Mouse (Mus musculus) MEL (cell line): ENCODE data around the gene Irf2bp2. TPM values are rescaled to one million over a fixed set of nuclear protein-coding genes. Genes with fewer than 3 reads are reported as not detected.

Experiments
- DNase-seq: peaks from one replicate; pipeline ENCODE4 v3.0.0; 2011; ENCODE audit warnings: low read depth, low spot score
- H3K27ac ChIP-seq: 2 replicates; pipeline ENCODE4 v1.5.1; 2012; ENCODE audit warnings: low read depth, mild to moderate bottlenecking, control low read depth, low read length, moderate library complexity; ENCODE audit not compliant: control insufficient read depth
- H3K27me3 ChIP-seq, 2 experiments: fragments of 150-350 bp in 1 of 2; sonication (generic) in 1 of 2; 2 replicates each; pipeline ENCODE4 v1.6.1; 2012; ENCODE audit warnings: low read length in 2 of 2, mild to moderate bottlenecking in 2 of 2, improper control_type of control experiment in 1 of 2, moderate library complexity in 1 of 2; ENCODE audit not compliant: insufficient read depth in 2 of 2, control insufficient read depth in 1 of 2
- H3K36me3 ChIP-seq, 2 experiments: 2 replicates each; pipeline ENCODE4 v1.6.1; 2012 to 2014; ENCODE audit warnings: low read length in 2 of 2, improper control_type of control experiment in 1 of 2, inconsistent platforms in 1 of 2, mild to moderate bottlenecking in 1 of 2; ENCODE audit not compliant: insufficient read depth in 2 of 2, control insufficient read depth in 1 of 2
- H3K4me1 ChIP-seq, 2 experiments: fragments of 150-350 bp in 1 of 2; sonication (generic) in 1 of 2; 2 replicates each; pipeline ENCODE4 v1.6.1; 2012; ENCODE audit warnings: low read length in 2 of 2, improper control_type of control experiment in 1 of 2, mild to moderate bottlenecking in 1 of 2; ENCODE audit not compliant: insufficient read depth in 2 of 2, control insufficient read depth in 1 of 2
- H3K4me3 ChIP-seq, 2 experiments: fragments of 150-350 bp in 1 of 2; sonication (generic) in 1 of 2; 2 replicates each; pipeline ENCODE4 v1.5.1; 2012; ENCODE audit warnings: low read depth in 2 of 2, low read length in 2 of 2, mild to moderate bottlenecking in 2 of 2, moderate library complexity in 2 of 2, control low read depth in 1 of 2, improper control_type of control experiment in 1 of 2; ENCODE audit not compliant: control insufficient read depth in 1 of 2, insufficient read depth in 1 of 2
- H3K79me2 ChIP-seq: 2 replicates; pipeline ENCODE4 v1.6.1; 2012; ENCODE audit warnings: mild to moderate bottlenecking, low read length, moderate library complexity; ENCODE audit not compliant: control insufficient read depth, poor library complexity, insufficient read depth
- H3K9ac ChIP-seq: 2 replicates; pipeline ENCODE4 v1.6.1; 2012; ENCODE audit warnings: low read depth, mild to moderate bottlenecking, control low read depth, low read length, moderate library complexity; ENCODE audit not compliant: control insufficient read depth, poor library complexity, severe bottlenecking
- H3K9me3 ChIP-seq: fragments of 150-350 bp; sonication (generic); replicated peaks from 2 replicates; pipeline ENCODE4 v1.6.1; 2012; ENCODE audit warnings: mild to moderate bottlenecking, low read length, improper control_type of control experiment, moderate library complexity; ENCODE audit not compliant: insufficient read depth
- BHLHE40 ChIP-seq: IDR thresholded peaks from 2 replicates; pipeline ENCODE4 v1.6.1; 2012; ENCODE audit warnings: low read depth, mild to moderate bottlenecking, inconsistent platforms, low read length, improper control_type of control experiment, borderline replicate concordance
- CHD2 ChIP-seq: IDR thresholded peaks from 2 replicates; pipeline ENCODE4 v1.6.1; 2011; ENCODE audit warnings: low read length, improper control_type of control experiment
- ELF1 ChIP-seq: IDR thresholded peaks from 2 replicates; pipeline ENCODE4 v1.6.1; 2014; ENCODE audit warnings: low read depth, mild to moderate bottlenecking, inconsistent platforms, low read length, improper control_type of control experiment, moderate library complexity
- EP300 ChIP-seq, 2 experiments: IDR thresholded peaks; 2 replicates each; pipeline ENCODE4 v1.6.1; 2011; ENCODE audit warnings: improper control_type of control experiment in 2 of 2, low read length in 2 of 2, low read depth in 1 of 2, mild to moderate bottlenecking in 1 of 2
- JUND ChIP-seq: IDR thresholded peaks from 2 replicates; pipeline ENCODE4 v1.6.1; 2011; ENCODE audit warnings: low read depth, mild to moderate bottlenecking, improper control_type of control experiment, low read length
- MEF2A ChIP-seq: IDR thresholded peaks from 2 replicates; pipeline ENCODE4 v1.6.1; 2014; ENCODE audit warnings: low read depth, mild to moderate bottlenecking, inconsistent platforms, low read length, improper control_type of control experiment; ENCODE audit not compliant: poor library complexity, insufficient replicate concordance, severe bottlenecking; ENCODE audit errors: extremely low read depth
- MYB ChIP-seq: IDR thresholded peaks from 2 replicates; pipeline ENCODE4 v1.6.1; 2011; ENCODE audit warnings: mild to moderate bottlenecking, low read depth, low read length, improper control_type of control experiment
- MYC ChIP-seq: IDR thresholded peaks from 2 replicates; pipeline ENCODE4 v1.6.1; 2011; ENCODE audit warnings: low read depth, mild to moderate bottlenecking, low read length, improper control_type of control experiment, moderate library complexity
- NELFE ChIP-seq: IDR thresholded peaks from 2 replicates; pipeline ENCODE4 v1.6.1; 2011; ENCODE audit warnings: low read depth, low read length, improper control_type of control experiment
- NRF1 ChIP-seq: IDR thresholded peaks from 2 replicates; pipeline ENCODE4 v1.6.1; 2014; ENCODE audit warnings: low read depth, mild to moderate bottlenecking, inconsistent platforms, low read length, improper control_type of control experiment, moderate library complexity; ENCODE audit not compliant: poor library complexity, insufficient read depth, severe bottlenecking
- POLR2AphosphoS2 ChIP-seq: IDR thresholded peaks from 2 replicates; pipeline ENCODE4 v1.6.1; 2011; ENCODE audit warnings: low read length, improper control_type of control experiment
- RAD21 ChIP-seq: IDR thresholded peaks from 2 replicates; pipeline ENCODE4 v1.6.1; 2011; ENCODE audit warnings: mild to moderate bottlenecking, low read depth, low read length, improper control_type of control experiment
- RCOR1 ChIP-seq: IDR thresholded peaks from 2 replicates; pipeline ENCODE4 v1.6.1; 2012; ENCODE audit warnings: low read depth, mild to moderate bottlenecking, inconsistent platforms, low read length, improper control_type of control experiment
- TAL1 ChIP-seq: IDR thresholded peaks from 2 replicates; pipeline ENCODE4 v1.6.1; 2012; ENCODE audit warnings: mild to moderate bottlenecking, inconsistent platforms, low read length, moderate library complexity, mixed read lengths
- UBTF ChIP-seq: IDR thresholded peaks from 2 replicates; pipeline ENCODE4 v1.6.1; 2012; ENCODE audit warnings: low read depth, mild to moderate bottlenecking, inconsistent platforms, low read length, improper control_type of control experiment, moderate library complexity, borderline replicate concordance; ENCODE audit not compliant: insufficient read depth
- ZNF384 ChIP-seq: IDR thresholded peaks from 2 replicates; pipeline ENCODE4 v1.6.1; 2012; ENCODE audit warnings: low read depth, mild to moderate bottlenecking, inconsistent platforms, low read length, improper control_type of control experiment
- polyA plus RNA-seq, 2 experiments: library from polyadenylated mRNA; stranded (reverse) in 1 of 2; unstranded in 1 of 2; fragments of >175 nt in 1 of 2; fragments of >200 nt in 1 of 2; gene quantifications; 2 replicates each; pipeline versions ENCODE4 v1.2.1 to v1.2.4; 2012; ENCODE audit warnings: low replicate concordance in 2 of 2, low read depth in 1 of 2; ENCODE audit not compliant: insufficient read length in 2 of 2, insufficient read depth in 1 of 2, missing spikeins in 1 of 2
- total RNA-seq: library from RNA; depleted of rRNA; stranded (reverse); fragments of 300-350 nt; gene quantifications from 2 replicates; pipeline ENCODE4 v1.2.3, GENCODE M21; 2012

Gene Irf2bp2
- total and polyA plus RNA-seq, 3 experiments: 17.1 to 30.4 TPM; not detected in 1

DNA sequence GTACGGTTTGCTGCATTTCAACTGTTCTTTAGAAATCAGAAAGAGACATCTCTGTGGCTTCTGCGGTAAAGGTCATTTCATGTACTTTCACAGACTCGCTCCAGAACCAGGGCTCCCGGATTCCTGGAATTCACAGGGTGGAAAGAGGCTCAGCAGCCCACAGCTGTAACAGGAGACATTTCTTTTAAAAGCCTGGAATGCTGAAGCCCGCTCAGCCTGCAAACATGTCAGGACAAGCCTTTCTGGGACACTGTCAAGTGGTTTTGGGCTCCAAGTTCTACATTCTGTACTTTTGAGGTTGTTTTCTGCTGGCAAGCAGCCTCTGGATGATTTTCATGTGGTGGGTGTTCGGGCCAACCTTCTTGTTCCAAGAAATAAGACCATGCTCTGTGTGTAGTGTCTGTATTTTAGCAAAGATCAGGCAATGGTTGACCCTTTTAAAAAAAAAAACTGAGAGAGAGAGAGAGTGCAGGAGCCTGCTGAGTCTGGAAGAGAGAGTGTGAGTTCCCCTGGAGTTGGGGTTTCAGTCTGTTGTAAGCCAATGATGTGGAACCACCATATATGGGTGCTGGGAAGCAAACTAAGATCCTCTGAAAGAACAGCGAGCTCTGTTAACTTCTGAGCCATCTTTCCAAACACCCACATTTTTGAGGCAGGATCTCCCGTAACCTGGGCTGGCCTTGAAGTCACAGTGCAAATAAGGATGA lies 9.6 kb upstream of the Irf2bp2 start:
- Histone ChIP-seq H3K79me2 (no peaks in the 10 kb centered on the region), H3K4me1 (peaks cover 2 to 12% of the 10 kb centered on the region in 2 experiments; a peak in 3 of 4 replicates), H3K9me3 (no peaks in the 10 kb centered on the region), H3K4me3 (no peak overlapping the region), H3K27ac (no peak overlapping the region), H3K36me3 (peaks cover 0 to 15% of the 10 kb centered on the region in 2 experiments; a peak in 2 of 4 replicates), H3K9ac (no peak overlapping the region), H3K27me3 (no peaks in the 10 kb centered on the region; a peak in 2 of 4 replicates)
- DNase-seq: no peak
- TF ChIP-seq ZNF384: no peak
- no peak for TF ChIP-seq RAD21
- TF ChIP-seq CHD2: no peak
- no peak for TF ChIP-seq JUND
- no peak for TF ChIP-seq NELFE
- TF ChIP-seq NRF1: no peak
- no peak for TF ChIP-seq MEF2A
- TF ChIP-seq UBTF: no peak
- TF ChIP-seq MYB: no peak
- TF ChIP-seq ELF1: no peak
- TF ChIP-seq EP300 (IDR thresholded peaks at IDR 0.05; ENCODE audit: low read depth in 1 of 2, low read length in 2 of 2): no peak
- no peak for TF ChIP-seq POLR2AphosphoS2
- TF ChIP-seq BHLHE40: no peak
- no peak for TF ChIP-seq RCOR1
- TF ChIP-seq MYC: no peak

DNA sequence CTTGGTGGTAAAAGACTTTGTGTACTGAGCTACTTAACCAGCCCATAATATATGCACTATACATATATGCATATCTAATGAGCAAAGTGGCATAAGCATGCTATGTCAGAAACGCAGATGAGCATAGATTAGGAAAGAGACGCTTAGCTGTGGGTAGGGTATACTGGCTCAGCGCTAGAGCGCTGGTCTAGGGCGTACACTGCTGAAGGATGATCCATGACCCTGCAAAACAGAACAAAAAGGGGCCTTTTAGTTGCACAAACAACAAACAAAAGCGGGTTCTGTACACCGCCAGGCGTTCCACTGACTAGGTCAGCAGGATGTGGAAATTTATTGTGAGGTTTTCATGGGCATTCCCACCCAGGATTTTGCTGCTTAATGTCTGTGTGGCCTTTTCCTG lies 8.9 kb upstream of the Irf2bp2 start:
- H3K4me1 ChIP-seq: peaks cover 5 to 16% of the 10 kb centered on the region in 2 experiments
- no peak overlapping the region for H3K27ac ChIP-seq
- TF ChIP-seq TAL1 (no peak), EP300 (IDR thresholded peaks at IDR 0.05; ENCODE audit: low read depth in 1 of 2, low read length in 2 of 2) (no peak)
- H3K9ac ChIP-seq: no peak overlapping the region
- H3K27me3 ChIP-seq: no peaks in the 10 kb centered on the region; a peak in 2 of 4 replicates
- DNase-seq: no peak
- no peaks in the 10 kb centered on the region for H3K9me3 ChIP-seq
- H3K36me3 ChIP-seq: peaks cover 0 to 17% of the 10 kb centered on the region in 2 experiments; a peak in 2 of 4 replicates
- H3K79me2 ChIP-seq: no peaks in the 10 kb centered on the region; the same call in 1 of the 2 replicates
- no peak overlapping the region for H3K4me3 ChIP-seq
